Mouse (Mus musculus) spleen, adult 10 weeks (tissue): ENCODE results near the gene Tcfl5. TPM values are rescaled to one million over a fixed set of nuclear protein-coding genes. Genes with fewer than 3 reads are reported as not detected.

Experiments
- polyA plus RNA-seq: library from polyadenylated mRNA; stranded (reverse); fragments of 350-450 nt; fragmentation: Illumina TruSeq; extraction: RNeasy Lipid Tissue Mini Kit (QIAGEN cat#74804); gene quantifications from one replicate; pipeline ENCODE4 v1.2.3, GENCODE M21; 2015; ENCODE audit warnings: low replicate concordance; ENCODE audit not compliant: insufficient read depth

Tcfl5 gene
- polyA plus RNA-seq: not detected

DNA sequence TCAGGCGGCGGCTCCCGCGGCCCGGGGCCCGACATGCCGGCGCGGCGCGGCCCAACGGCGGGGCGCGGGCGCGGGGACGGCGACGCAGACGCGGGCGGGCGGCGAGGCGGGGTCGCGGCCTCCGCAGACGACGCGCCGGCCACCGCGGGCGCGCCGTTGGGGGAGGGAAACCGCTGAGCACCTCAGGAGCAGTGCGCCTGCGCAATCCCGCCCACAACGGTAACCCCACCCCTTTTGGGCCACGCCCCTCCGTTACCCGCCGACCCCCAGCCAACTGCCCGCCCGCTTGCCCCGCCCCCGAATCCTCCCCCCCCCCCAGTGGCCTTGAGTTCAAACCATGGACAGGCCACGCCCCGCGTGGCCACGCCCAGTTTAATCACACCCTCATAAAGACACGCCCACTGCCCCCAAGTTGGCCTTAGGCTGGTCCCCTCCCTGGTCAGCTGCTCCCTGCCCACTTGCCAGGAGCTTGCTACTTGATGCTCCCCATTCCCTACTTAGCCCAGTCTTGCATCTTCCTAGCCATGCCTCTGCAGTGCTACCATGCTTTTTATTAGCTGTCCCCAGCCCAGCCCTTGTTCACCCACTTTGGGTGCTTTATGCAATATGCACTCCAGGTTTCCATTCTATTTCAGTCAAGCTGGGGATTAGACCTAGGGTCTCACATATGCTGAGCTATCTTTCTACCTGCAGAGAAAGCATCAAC is at the start of gene Tcfl5:
Tcfl5 (minus strand) TSS at position 154 of the 706 bp plus-strand sequence.

DNA sequence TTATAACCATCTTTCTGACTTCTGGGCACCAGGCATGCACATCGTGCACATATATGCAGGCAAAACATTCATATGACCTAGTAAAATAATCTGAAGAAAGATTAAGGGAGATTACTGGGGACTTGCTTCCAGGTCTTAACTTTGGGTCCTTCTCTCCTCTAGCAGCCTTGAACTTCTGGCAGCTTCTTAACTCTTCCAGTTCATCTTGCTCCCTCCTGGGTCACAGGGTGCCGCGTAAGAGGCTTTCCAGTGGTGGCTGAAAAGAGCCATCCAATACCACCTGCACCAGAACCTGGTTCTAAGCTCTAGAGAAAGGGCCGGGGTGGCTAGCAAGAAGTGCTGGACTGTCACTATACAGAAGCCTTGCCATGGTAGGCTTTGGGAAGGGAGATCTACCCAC is 45.0 kb downstream of the Tcfl5 start, which contains the start of gene Col9a3:
Col9a3 (plus strand) TSS at position 301 of the 400 bp plus-strand sequence.

DNA sequence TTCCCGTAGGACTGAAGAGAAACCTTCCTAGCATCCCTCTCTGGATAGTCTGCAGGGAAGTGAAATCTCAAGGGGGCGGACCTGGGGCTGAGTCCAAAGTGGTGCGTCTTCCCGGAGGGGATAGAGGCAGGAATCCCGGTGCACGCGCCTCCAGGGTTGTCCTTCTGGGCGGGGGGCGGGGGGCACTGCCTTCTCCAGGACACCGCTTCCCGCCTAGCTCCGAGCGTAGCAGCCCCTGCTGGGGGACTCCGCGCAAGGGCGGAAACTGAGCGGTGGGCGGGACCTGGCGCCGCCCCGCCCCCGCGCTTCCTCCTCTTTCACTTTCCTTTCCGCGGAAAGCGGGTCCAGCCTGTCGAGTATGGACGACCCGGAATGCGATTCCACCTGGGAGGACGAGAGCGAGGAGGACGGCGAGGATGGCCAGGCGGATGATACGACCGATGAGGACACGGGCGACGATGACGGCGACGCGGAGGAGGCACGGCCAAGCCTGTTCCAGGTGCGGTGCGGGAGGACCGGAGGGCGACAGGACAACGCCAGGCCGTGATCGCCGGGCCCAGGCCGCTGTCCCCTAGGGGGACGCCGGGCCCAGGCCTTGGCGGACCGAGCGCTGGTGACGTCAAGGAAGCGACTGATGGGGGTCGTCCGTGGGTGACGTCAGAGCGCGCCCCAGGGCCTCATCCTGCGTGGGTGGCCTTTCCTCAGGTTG is 53.2 kb downstream of the Tcfl5 start, which contains the start of gene Ogfr:
Ogfr (plus strand) TSS at position 123 of the 709 bp plus-strand sequence.

DNA sequence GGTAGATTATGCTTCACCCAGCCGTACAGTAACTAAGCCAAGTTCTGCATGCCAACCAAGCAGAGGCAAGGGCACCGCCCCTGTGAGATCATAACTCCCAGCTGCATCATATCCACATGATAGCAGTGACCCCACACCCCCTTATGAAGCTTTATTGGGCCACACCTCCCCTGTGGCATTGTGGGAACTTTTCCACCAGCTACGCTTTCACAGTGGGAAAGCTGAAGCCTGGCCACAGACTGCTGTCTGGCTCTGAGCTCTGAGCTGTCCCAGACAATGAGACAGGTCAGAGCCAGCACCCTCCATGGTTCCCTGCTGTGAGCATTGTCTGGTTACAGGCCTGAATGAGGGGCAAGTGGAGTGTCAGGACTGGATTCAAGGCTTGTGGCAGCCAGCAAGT is 61.5 kb downstream of the Tcfl5 start, which contains the start of gene Mrgbp:
Mrgbp (plus strand) TSS at position 303 of the 400 bp plus-strand sequence.

Other genes starting within 250 kb of the Tcfl5 start
- 2.9 TPM for gene Slco4a1, start 186.5 kb downstream of the Tcfl5 start, polyA plus RNA-seq
- not detected for gene Ntsr1, start 142.7 kb downstream of the Tcfl5 start, polyA plus RNA-seq
- gene Mrgbp, start 61.4 kb downstream of the Tcfl5 start, polyA plus RNA-seq: 40.6 TPM
- 44.4 TPM for gene Ogfr, start 53.5 kb downstream of the Tcfl5 start, polyA plus RNA-seq
- 1.2 TPM for gene Col9a3, start 44.9 kb downstream of the Tcfl5 start, polyA plus RNA-seq
- 56.4 TPM for gene Dido1, start 67.3 kb upstream of the Tcfl5 start, polyA plus RNA-seq
- gene Gid8, start 67.4 kb upstream of the Tcfl5 start, polyA plus RNA-seq: 77.1 TPM
- 17.0 TPM for gene Slc17a9, start 82.6 kb upstream of the Tcfl5 start, polyA plus RNA-seq
- not detected for gene Bhlhe23, start 134.2 kb upstream of the Tcfl5 start, polyA plus RNA-seq